Mouse (Mus musculus): ENCODE data around the gene Zscan4f. TPM values are rescaled to one million over a fixed set of nuclear protein-coding genes. Genes with fewer than 3 reads are reported as not detected.

Zscan4f gene
- polyA plus RNA-seq (2015; fragmentation: Illumina TruSeq; extraction: RNeasy Lipid Tissue Mini Kit (QIAGEN cat#74804); ENCODE audit: insufficient read depth, low read depth, low replicate concordance): not detected

GRCm38 (mm10) chr7:11397615-11398014, at the start of gene Zscan4f:
Gene Zscan4f, plus strand, starts transcription at chr7:11397915.

Other genes with a start within 250 kb of the Zscan4f start
- gene Zscan4d, start 231.8 kb upstream of the Zscan4f start, polyA plus RNA-seq (2015; fragmentation: Illumina TruSeq; extraction: RNeasy Lipid Tissue Mini Kit (QIAGEN cat#74804); ENCODE audit: insufficient read depth, low read depth, low replicate concordance): not detected
- not detected for gene Zscan4e, start 87.2 kb upstream of the Zscan4f start, polyA plus RNA-seq (2015; fragmentation: Illumina TruSeq; extraction: RNeasy Lipid Tissue Mini Kit (QIAGEN cat#74804); ENCODE audit: insufficient read depth, low read depth, low replicate concordance)
- gene Zscan4-ps2, start 116.4 kb downstream of the Zscan4f start, polyA plus RNA-seq (2015; fragmentation: Illumina TruSeq; extraction: RNeasy Lipid Tissue Mini Kit (QIAGEN cat#74804); ENCODE audit: insufficient read depth, low read depth, low replicate concordance): not detected
- not detected for gene Zscan4-ps3, start 211.4 kb downstream of the Zscan4f start, polyA plus RNA-seq (2015; fragmentation: Illumina TruSeq; extraction: RNeasy Lipid Tissue Mini Kit (QIAGEN cat#74804); ENCODE audit: insufficient read depth, low read depth, low replicate concordance)

Data from pancreas, adult 10 weeks (tissue).